Mouse (Mus musculus): ENCODE data around the gene Slc9a3. TPM values are rescaled to one million over a fixed set of nuclear protein-coding genes. Genes with fewer than 3 reads are reported as not detected.

Gene Slc9a3
- polyA plus RNA-seq, 1 experiment from 2014 or later = not detected

DNA sequence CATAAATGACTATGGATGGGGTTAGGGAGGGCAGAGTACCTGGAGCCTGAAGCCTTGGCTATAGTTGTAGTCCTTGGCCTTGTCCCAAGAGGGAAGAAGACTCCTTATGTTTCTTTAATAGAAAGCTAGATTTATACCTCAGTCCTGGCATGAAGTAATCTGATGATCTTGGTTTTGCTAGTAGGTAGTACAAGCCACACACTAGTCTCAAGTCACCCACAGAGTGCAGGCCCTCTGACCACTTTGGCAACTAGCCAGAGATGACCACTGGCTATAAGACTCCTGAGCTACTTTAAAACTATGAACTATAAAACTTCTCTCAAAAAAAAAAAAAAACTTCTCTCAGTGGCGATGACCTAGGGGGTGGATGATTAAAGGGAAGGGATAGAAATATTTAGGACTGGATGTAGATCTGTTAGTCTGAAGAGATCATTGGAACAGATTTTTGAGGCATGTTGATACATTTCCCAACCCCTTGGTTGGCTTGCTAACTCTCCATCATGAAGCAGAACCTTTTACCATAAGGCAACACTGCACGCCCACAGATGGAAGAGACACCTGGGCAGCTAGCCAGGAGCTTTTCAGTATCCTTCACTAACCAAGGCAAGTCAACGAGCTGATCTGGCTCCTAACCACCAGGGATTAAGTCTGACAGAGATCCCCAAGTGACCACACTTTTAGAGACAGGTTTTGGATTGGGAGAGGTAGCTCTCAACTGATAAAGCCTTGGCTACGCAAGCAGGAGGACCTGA is 18.2 kb upstream of the Slc9a3 start:
- Histone ChIP-seq H3K27ac (ENCODE audit: low read depth, low read length) (no peak overlapping the region), H3K4me1 (replicated peaks; ENCODE audit: control insufficient read depth, insufficient read depth, low read length) (no peaks in the 10 kb centered on the region), H3K9me3 (ENCODE audit: control insufficient read depth, low read length) (no peaks in the 10 kb centered on the region), H3K4me3 (ENCODE audit: low read depth, low read length) (no peak overlapping the region), H3K36me3 (ENCODE audit: control insufficient read depth, insufficient read depth, low read length) (no peaks in the 10 kb centered on the region), H3K9ac (ENCODE audit: low read depth, low read length) (no peak overlapping the region), H3K27me3 (ENCODE audit: control insufficient read depth, insufficient read depth, low read length) (no peaks in the 10 kb centered on the region), H3K4me2 (replicated peaks; ENCODE audit: low read depth, low read length) (no peak overlapping the region)
- no peak for ATAC-seq (ENCODE audit: low FRiP score)
- no peak for DNase-seq (ENCODE audit: low spot score)
- 86% methylated on average over 4 of the region's 4 CpGs for WGBS

- Histone ChIP-seq H3K36me3 (ENCODE audit: control insufficient read depth, insufficient read depth, low read length) (no peaks in the 10 kb centered on the region), H3K4me1 (replicated peaks; ENCODE audit: control insufficient read depth, insufficient read depth, low read length) (no peaks in the 10 kb centered on the region), H3K9ac (ENCODE audit: low read depth, low read length) (no peak overlapping the region), H3K27me3 (ENCODE audit: control insufficient read depth, insufficient read depth, low read length) (no peaks in the 10 kb centered on the region), H3K27ac (ENCODE audit: low read depth, low read length) (no peak overlapping the region), H3K4me2 (replicated peaks; ENCODE audit: low read depth, low read length) (no peak overlapping the region), H3K9me3 (ENCODE audit: control insufficient read depth, low read length) (no peaks in the 10 kb centered on the region), H3K4me3 (ENCODE audit: low read depth, low read length) (no peak overlapping the region)
- no peak for ATAC-seq (ENCODE audit: low FRiP score)
- no peak for DNase-seq (ENCODE audit: low spot score)
- 83% methylated on average over 7 of the region's 7 CpGs for WGBS
Observed at GRCm38 (mm10) chr13:74104417-74104816, 16.8 kb upstream of the Slc9a3 start.

DNA sequence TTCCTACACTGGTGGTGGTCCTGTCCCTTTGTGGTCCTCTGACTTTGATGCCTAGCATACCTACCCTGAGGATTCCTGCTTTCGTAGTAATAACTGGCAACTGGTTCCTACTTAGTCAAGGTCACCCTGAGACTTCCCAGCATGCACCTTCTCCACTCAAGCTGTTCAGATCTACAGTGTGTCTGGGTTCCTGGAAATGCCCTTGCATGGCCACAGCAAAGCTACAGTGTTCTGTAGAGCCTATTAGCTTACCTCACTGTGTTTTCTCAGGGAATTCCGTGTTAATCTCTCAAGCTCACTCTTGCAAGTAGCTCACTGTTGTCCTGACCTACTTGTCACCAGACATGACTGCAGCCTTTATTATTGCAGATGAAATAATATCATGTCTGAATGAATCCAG is 13.8 kb upstream of the Slc9a3 start:
- Histone ChIP-seq H3K4me2 (replicated peaks; ENCODE audit: low read depth, low read length) (no peak overlapping the region), H3K9me3 (ENCODE audit: control insufficient read depth, low read length) (no peaks in the 10 kb centered on the region), H3K27me3 (ENCODE audit: control insufficient read depth, insufficient read depth, low read length) (no peaks in the 10 kb centered on the region), H3K36me3 (ENCODE audit: control insufficient read depth, insufficient read depth, low read length) (no peaks in the 10 kb centered on the region), H3K4me3 (ENCODE audit: low read depth, low read length) (no peak overlapping the region), H3K9ac (ENCODE audit: low read depth, low read length) (no peak overlapping the region), H3K4me1 (replicated peaks; ENCODE audit: control insufficient read depth, insufficient read depth, low read length) (no peaks in the 10 kb centered on the region), H3K27ac (ENCODE audit: low read depth, low read length) (no peak overlapping the region)
- 81% methylated on average over 2 of the region's 2 CpGs for WGBS
- DNase-seq (ENCODE audit: low spot score) (no peak), ATAC-seq (ENCODE audit: low FRiP score) (no peak)

GRCm38 (mm10) chr13:74112593-74112992 is 8.7 kb upstream of the Slc9a3 start:
- no peak for DNase-seq (ENCODE audit: low spot score)
- no peak overlapping the region for H3K27ac ChIP-seq (ENCODE audit: low read depth, low read length)
- H3K9me3 ChIP-seq (ENCODE audit: control insufficient read depth, low read length) = no peaks in the 10 kb centered on the region
- H3K36me3 ChIP-seq (ENCODE audit: control insufficient read depth, insufficient read depth, low read length) = no peaks in the 10 kb centered on the region
- 71% methylated on average over 4 of the region's 4 CpGs for WGBS
- no peak overlapping the region for H3K4me2 ChIP-seq (replicated peaks; ENCODE audit: low read depth, low read length)
- H3K4me1 ChIP-seq (replicated peaks; ENCODE audit: control insufficient read depth, insufficient read depth, low read length) = no peaks in the 10 kb centered on the region
- H3K9ac ChIP-seq (ENCODE audit: low read depth, low read length) = no peak overlapping the region
- H3K27me3 ChIP-seq (ENCODE audit: control insufficient read depth, insufficient read depth, low read length) = no peaks in the 10 kb centered on the region
- no peak for ATAC-seq (ENCODE audit: low FRiP score)
- no peak overlapping the region for H3K4me3 ChIP-seq (ENCODE audit: low read depth, low read length)

DNA sequence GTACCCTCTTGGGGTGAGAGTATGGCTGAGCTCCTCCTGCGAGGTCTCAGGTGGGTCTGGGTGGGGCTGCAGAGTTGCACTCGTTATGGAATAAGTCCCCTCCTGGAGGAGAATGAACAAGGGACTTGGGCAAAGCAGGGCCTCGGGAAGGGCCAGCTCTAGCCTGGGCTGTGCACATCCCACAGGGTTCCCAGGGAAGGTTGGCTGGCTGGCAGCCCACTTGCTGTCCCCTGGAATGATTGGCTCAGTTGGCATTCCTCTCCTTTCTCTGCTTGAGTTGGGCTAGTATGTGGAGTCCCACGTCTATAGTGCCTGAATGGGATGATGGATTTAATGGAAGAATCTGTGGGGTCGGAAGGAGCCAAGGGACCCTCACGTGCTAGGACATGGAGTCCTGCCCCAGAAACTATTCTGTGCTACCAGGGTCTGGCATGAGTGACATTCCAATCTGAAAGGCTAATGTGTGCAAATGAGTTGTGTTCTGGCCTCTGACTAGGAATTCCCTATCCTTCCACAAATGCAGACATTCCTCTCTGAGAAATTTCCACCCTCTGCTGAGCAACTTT is 7.5 kb upstream of the Slc9a3 start:
- no peak overlapping the region for H3K4me3 ChIP-seq (ENCODE audit: low read depth, low read length)
- no peak overlapping the region for H3K4me2 ChIP-seq (replicated peaks; ENCODE audit: low read depth, low read length)
- H3K36me3 ChIP-seq (ENCODE audit: control insufficient read depth, insufficient read depth, low read length) = no peaks in the 10 kb centered on the region
- 77% methylated on average over 6 of the region's 6 CpGs for WGBS
- no peaks in the 10 kb centered on the region for H3K4me1 ChIP-seq (replicated peaks; ENCODE audit: control insufficient read depth, insufficient read depth, low read length)
- ATAC-seq (ENCODE audit: low FRiP score) (0 out of 2 replicates have a peak, but pooled peaks have one; percentile 14), DNase-seq (ENCODE audit: low spot score) (no peak)
- H3K9me3 ChIP-seq (ENCODE audit: control insufficient read depth, low read length) = no peaks in the 10 kb centered on the region
- H3K9ac ChIP-seq (ENCODE audit: low read depth, low read length) = no peak overlapping the region
- no peaks in the 10 kb centered on the region for H3K27me3 ChIP-seq (ENCODE audit: control insufficient read depth, insufficient read depth, low read length)
- H3K27ac ChIP-seq (ENCODE audit: low read depth, low read length) = no peak overlapping the region

- H3K4me1 ChIP-seq (replicated peaks; ENCODE audit: control insufficient read depth, insufficient read depth, low read length) = 0 out of 2 replicates have a peak, but pooled peaks cover 2% of the 10 kb centered on the region
- 32% methylated on average over 14 of the region's 14 CpGs for WGBS
- ATAC-seq (ENCODE audit: low FRiP score) (no peak), DNase-seq (ENCODE audit: low spot score) (peak; percentile 7)
- H3K27ac ChIP-seq (ENCODE audit: low read depth, low read length) = no peak overlapping the region
- no peak overlapping the region; the same call in 1 of the 2 replicates for H3K4me2 ChIP-seq (replicated peaks; ENCODE audit: low read depth, low read length)
- H3K36me3 ChIP-seq (ENCODE audit: control insufficient read depth, insufficient read depth, low read length) = no peaks in the 10 kb centered on the region
- no peak overlapping the region; the same call in 1 of the 2 replicates for H3K4me3 ChIP-seq (ENCODE audit: low read depth, low read length)
- H3K27me3 ChIP-seq (ENCODE audit: control insufficient read depth, insufficient read depth, low read length) = peaks cover 31% of the 10 kb centered on the region
- H3K9ac ChIP-seq (ENCODE audit: low read depth, low read length) = no peak overlapping the region
- no peaks in the 10 kb centered on the region for H3K9me3 ChIP-seq (ENCODE audit: control insufficient read depth, low read length)
Observed at GRCm38 (mm10) chr13:74121795-74122330, 606 bp downstream of the Slc9a3 start.

- H3K4me3 ChIP-seq (ENCODE audit: low read depth, low read length) = no peak overlapping the region
- no peaks in the 10 kb centered on the region for H3K9me3 ChIP-seq (ENCODE audit: control insufficient read depth, low read length)
- DNase-seq (ENCODE audit: low spot score) (no peak), ATAC-seq (ENCODE audit: low FRiP score) (no peak)
- peaks cover 31% of the 10 kb centered on the region for H3K27me3 ChIP-seq (ENCODE audit: control insufficient read depth, insufficient read depth, low read length)
- H3K36me3 ChIP-seq (ENCODE audit: control insufficient read depth, insufficient read depth, low read length) = no peaks in the 10 kb centered on the region
- 0 out of 2 replicates have a peak, but pooled peaks cover 2% of the 10 kb centered on the region for H3K4me1 ChIP-seq (replicated peaks; ENCODE audit: control insufficient read depth, insufficient read depth, low read length)
- WGBS = 70% methylated on average over 3 of the region's 3 CpGs
- H3K9ac ChIP-seq (ENCODE audit: low read depth, low read length) = no peak overlapping the region
- no peak overlapping the region for H3K4me2 ChIP-seq (replicated peaks; ENCODE audit: low read depth, low read length)
- H3K27ac ChIP-seq (ENCODE audit: low read depth, low read length) = no peak overlapping the region
Observed at GRCm38 (mm10) chr13:74122632-74123031, 1.4 kb downstream of the Slc9a3 start.

GRCm38 (mm10) chr13:74127571-74127970 is 6.3 kb downstream of the Slc9a3 start:
- H3K4me2 ChIP-seq (replicated peaks; ENCODE audit: low read depth, low read length) = no peak overlapping the region
- H3K4me1 ChIP-seq (replicated peaks; ENCODE audit: control insufficient read depth, insufficient read depth, low read length) = no peaks in the 10 kb centered on the region
- no peaks in the 10 kb centered on the region for H3K36me3 ChIP-seq (ENCODE audit: control insufficient read depth, insufficient read depth, low read length)
- DNase-seq (ENCODE audit: low spot score) (no peak), ATAC-seq (ENCODE audit: low FRiP score) (no peak)
- peaks cover 8% of the 10 kb centered on the region for H3K27me3 ChIP-seq (ENCODE audit: control insufficient read depth, insufficient read depth, low read length)
- no peak overlapping the region for H3K27ac ChIP-seq (ENCODE audit: low read depth, low read length)
- no peak overlapping the region for H3K9ac ChIP-seq (ENCODE audit: low read depth, low read length)
- no peaks in the 10 kb centered on the region for H3K9me3 ChIP-seq (ENCODE audit: control insufficient read depth, low read length)
- no peak overlapping the region for H3K4me3 ChIP-seq (ENCODE audit: low read depth, low read length)
- WGBS = 73% methylated on average over 7 of the region's 7 CpGs

DNA sequence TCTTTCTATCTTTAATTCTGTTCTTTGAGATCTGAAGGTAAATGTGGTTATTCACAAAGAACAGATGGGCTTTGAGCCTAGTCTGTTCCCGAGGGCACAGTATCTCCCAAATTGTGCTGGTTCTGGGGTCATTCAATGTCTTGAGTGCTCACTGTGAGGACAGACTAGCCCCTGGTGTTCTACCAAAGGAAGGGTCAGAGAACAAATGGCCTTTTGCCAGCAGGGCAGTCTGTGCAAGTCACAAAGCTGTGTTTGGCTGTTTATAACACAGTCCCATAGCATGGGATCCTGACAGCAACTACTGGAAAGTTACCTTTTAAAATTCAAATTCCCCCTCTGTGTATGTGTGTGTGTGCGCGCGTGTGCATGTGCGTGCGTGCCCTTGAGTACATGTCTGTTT is 8.7 kb downstream of the Slc9a3 start:
- Histone ChIP-seq H3K9ac (ENCODE audit: low read depth, low read length) (no peak overlapping the region), H3K36me3 (ENCODE audit: control insufficient read depth, insufficient read depth, low read length) (no peaks in the 10 kb centered on the region), H3K4me1 (replicated peaks; ENCODE audit: control insufficient read depth, insufficient read depth, low read length) (no peaks in the 10 kb centered on the region), H3K4me3 (ENCODE audit: low read depth, low read length) (no peak overlapping the region), H3K27me3 (ENCODE audit: control insufficient read depth, insufficient read depth, low read length) (no peaks in the 10 kb centered on the region), H3K4me2 (replicated peaks; ENCODE audit: low read depth, low read length) (no peak overlapping the region), H3K27ac (ENCODE audit: low read depth, low read length) (no peak overlapping the region), H3K9me3 (ENCODE audit: control insufficient read depth, low read length) (no peaks in the 10 kb centered on the region)
- 86% methylated on average over 6 of the region's 6 CpGs for WGBS
- ATAC-seq (ENCODE audit: low FRiP score) (no peak), DNase-seq (ENCODE audit: low spot score) (no peak)
